Mouse (Mus musculus) erythroblast, embryonic 14.5 days (primary cell): ENCODE measurements around the gene Prss45.

Source experiments
- GATA1 ChIP-seq: IDR thresholded peaks from 2 replicates; pipeline ENCODE4 v1.6.1; 2012; ENCODE audit warnings: low read length, inconsistent platforms, mixed read lengths
- TAL1 ChIP-seq: IDR thresholded peaks from 3 replicates; pipeline ENCODE4 v1.6.1; 2012; ENCODE audit warnings: low read length, inconsistent platforms, mixed read lengths

- TF ChIP-seq GATA1 = no peak
- TF ChIP-seq TAL1 = no peak
Measured at GRCm38 (mm10) chr9:110879191-110879920, 45.0 kb downstream of the Prss45 start, which contains the start of gene Als2cl.
